Mouse (Mus musculus): Measurements from ENCODE around the gene Lrp6.

GRCm38 (mm10) chr6:134520821-134521220 is 45.9 kb downstream of the Lrp6 start:
- no peak for TF ChIP-seq CTCF (IDR thresholded peaks at IDR 0.05; ENCODE audit: low read depth, low read length)
- no peak for TF ChIP-seq GATA1 (IDR thresholded peaks at IDR 0.05; ENCODE audit: borderline replicate concordance, low read length)
